ENCODE assay signal across 8 mouse cellular contexts in genomic region chr7:19815296-19816223, GRCm38 (mm10). TPM values are rescaled to one million over a fixed set of nuclear protein-coding genes. Genes with fewer than 3 reads are reported as not detected.
DNase-seq lines count a peak whose midpoint lies in the region; ATAC-seq lines count a peak whose summit lies in the region.

No protein-coding gene starts in this region.

- no peaks in the 10 kb centered on the region for H3K36me3 ChIP-seq in kidney, embryonic 16.5 days (ENCODE audit: insufficient read depth, low read length)
- H3K36me3 ChIP-seq in hindbrain, embryonic 14.5 days (replicated peaks; ENCODE audit: control insufficient read depth, insufficient read depth), result no peaks in the 10 kb centered on the region
- H3K36me3 ChIP-seq in midbrain, embryonic 14.5 days (ENCODE audit: control insufficient read depth, insufficient read depth, low read length), result no peaks in the 10 kb centered on the region

- 31% methylated on average over 17 of the region's 17 CpGs for WGBS in kidney, embryonic 16.5 days
- WGBS in hindbrain, embryonic 14.5 days, result 16% methylated on average over 17 of the region's 17 CpGs
- WGBS in midbrain, embryonic 14.5 days, result 21% methylated on average over 17 of the region's 17 CpGs

- peak overlapping the region; percentile 65 for H3K4me2 ChIP-seq in kidney, embryonic 16.5 days (replicated peaks; ENCODE audit: low read depth, low read length)
- peak overlapping the region; percentile 73 for H3K4me2 ChIP-seq in hindbrain, embryonic 14.5 days (replicated peaks)
- peak overlapping the region; percentile 54 for H3K4me2 ChIP-seq in midbrain, embryonic 14.5 days (ENCODE audit: low read length)

- DNase-seq in kidney, postnatal 4 days, result no peak
- no peak for DNase-seq in hindbrain, embryonic 14.5 days (ENCODE audit: low spot score)
- no peak for DNase-seq in midbrain, embryonic 14.5 days
- DNase-seq in embryo, embryonic 11 days, result no peak
- no peak for DNase-seq in embryo, embryonic 9.5 days (ENCODE audit: extremely low spot score)
- no peak for DNase-seq in spleen, adult 12 weeks (ENCODE audit: low spot score)

- peaks cover 20% of the 10 kb centered on the region for H3K27me3 ChIP-seq in kidney, embryonic 16.5 days (ENCODE audit: insufficient read depth, low read length)
- H3K27me3 ChIP-seq in hindbrain, embryonic 14.5 days (ENCODE audit: control insufficient read depth, insufficient read depth, low read length), result peaks cover 52% of the 10 kb centered on the region
- peaks cover 20% of the 10 kb centered on the region for H3K27me3 ChIP-seq in midbrain, embryonic 14.5 days (ENCODE audit: control insufficient read depth, insufficient read depth, low read length)

- peaks cover 32% of the 10 kb centered on the region for H3K4me1 ChIP-seq in kidney, embryonic 16.5 days (ENCODE audit: insufficient read depth, low read length)
- H3K4me1 ChIP-seq in hindbrain, embryonic 14.5 days (replicated peaks; ENCODE audit: control insufficient read depth, insufficient read depth, low read length), result peaks cover 11% of the 10 kb centered on the region
- H3K4me1 ChIP-seq in midbrain, embryonic 14.5 days (ENCODE audit: control insufficient read depth, insufficient read depth, low read length), result peaks cover 18% of the 10 kb centered on the region

- peak overlapping the region; percentile 52 for H3K4me3 ChIP-seq in kidney, embryonic 16.5 days (ENCODE audit: low read length)
- H3K4me3 ChIP-seq in hindbrain, embryonic 14.5 days (replicated peaks; ENCODE audit: low read length), result peak overlapping the region; percentile 36
- H3K4me3 ChIP-seq in midbrain, embryonic 14.5 days (replicated peaks; ENCODE audit: low read depth, low read length), result peak overlapping the region; percentile 34

- peaks cover 4% of the 10 kb centered on the region; the same call in 1 of the 2 replicates for H3K9me3 ChIP-seq in kidney, embryonic 16.5 days (ENCODE audit: low read length)
- H3K9me3 ChIP-seq in hindbrain, embryonic 14.5 days (ENCODE audit: control insufficient read depth, low read length), result 0 out of 2 replicates have a peak, but pooled peaks cover 3% of the 10 kb centered on the region
- no peaks in the 10 kb centered on the region for H3K9me3 ChIP-seq in midbrain, embryonic 14.5 days (ENCODE audit: control insufficient read depth, low read length)

- H3K27ac ChIP-seq in kidney, embryonic 16.5 days (ENCODE audit: low read length), result peak overlapping the region; percentile 49
- H3K27ac ChIP-seq in hindbrain, embryonic 14.5 days, result no peak overlapping the region
- no peak overlapping the region for H3K27ac ChIP-seq in midbrain, embryonic 14.5 days (replicated peaks; ENCODE audit: low read depth, low read length)

- ATAC-seq in kidney, embryonic 16.5 days (ENCODE audit: low FRiP score, low TSS enrichment), result peak; percentile 11
- peak; percentile 13 for ATAC-seq in activated CD4-positive, CD25-positive, alpha-beta regulatory T cell, adult 4 months
- ATAC-seq in hindbrain, embryonic 14.5 days (ENCODE audit: low FRiP score), result peak; percentile 35
- no peak for ATAC-seq in midbrain, embryonic 14.5 days (ENCODE audit: low FRiP score, low TSS enrichment)

- peak overlapping the region; percentile 59 for H3K9ac ChIP-seq in kidney, embryonic 16.5 days (replicated peaks; ENCODE audit: low read length)
- peak overlapping the region; percentile 57 for H3K9ac ChIP-seq in hindbrain, embryonic 14.5 days
- H3K9ac ChIP-seq in midbrain, embryonic 14.5 days (replicated peaks; ENCODE audit: low read length), result peak overlapping the region; percentile 58; the same call in 1 of the 2 replicates

RNA-seq across cellular contexts. Expression of gene Bcl3, which starts 7.0 kb away (rescaled TPM):
- polyA plus RNA-seq in kidney, embryonic 16.5 days (2015; fragmentation: Nextera tagmentation; extraction: Ambion mirVana), result 3.3 and 3.9 TPM in 2 replicates
- 10 to 100 TPM; 15.9 to 19.5 TPM for polyA plus RNA-seq in activated CD4-positive, CD25-positive, alpha-beta regulatory T cell, adult 4 months (2017; shearing (Covaris generic))
- 0.58 and 0.97 TPM in 2 replicates for polyA plus RNA-seq in hindbrain, embryonic 14.5 days (2014; fragmentation: Nextera tagmentation; extraction: Ambion mirVana)
- 0.77 and 1.2 TPM in 2 replicates for polyA plus RNA-seq in midbrain, embryonic 14.5 days (2014; fragmentation: Nextera tagmentation; extraction: Ambion mirVana)

RNA-seq across cellular contexts. Expression of gene Cblc, which starts 19.0 kb away (rescaled TPM):
- 9.4 and 12.2 TPM in 2 replicates for polyA plus RNA-seq in kidney, embryonic 16.5 days (2015; fragmentation: Nextera tagmentation; extraction: Ambion mirVana)
- not detected for polyA plus RNA-seq in activated CD4-positive, CD25-positive, alpha-beta regulatory T cell, adult 4 months (2017; shearing (Covaris generic))
- polyA plus RNA-seq in hindbrain, embryonic 14.5 days (2014; fragmentation: Nextera tagmentation; extraction: Ambion mirVana), result not detected in 2 replicates
- not detected in 2 replicates for polyA plus RNA-seq in midbrain, embryonic 14.5 days (2014; fragmentation: Nextera tagmentation; extraction: Ambion mirVana)

RNA-seq across cellular contexts. Expression of gene Gm19345, which starts 36.2 kb away (rescaled TPM):
- polyA plus RNA-seq in kidney, embryonic 16.5 days (2015; fragmentation: Nextera tagmentation; extraction: Ambion mirVana), result not detected in 2 replicates
- not detected for polyA plus RNA-seq in activated CD4-positive, CD25-positive, alpha-beta regulatory T cell, adult 4 months (2017; shearing (Covaris generic))
- 13.0 and 13.9 TPM in 2 replicates for polyA plus RNA-seq in hindbrain, embryonic 14.5 days (2014; fragmentation: Nextera tagmentation; extraction: Ambion mirVana)
- polyA plus RNA-seq in midbrain, embryonic 14.5 days (2014; fragmentation: Nextera tagmentation; extraction: Ambion mirVana), result 9.9 and 13.6 TPM in 2 replicates

RNA-seq across cellular contexts. Expression of gene Bcam, which starts 44.7 kb away (rescaled TPM):
- 280 and 309 TPM in 2 replicates for polyA plus RNA-seq in kidney, embryonic 16.5 days (2015; fragmentation: Nextera tagmentation; extraction: Ambion mirVana)
- 1 to 10 TPM; 1.4 to 1.6 TPM for polyA plus RNA-seq in activated CD4-positive, CD25-positive, alpha-beta regulatory T cell, adult 4 months (2017; shearing (Covaris generic))
- polyA plus RNA-seq in hindbrain, embryonic 14.5 days (2014; fragmentation: Nextera tagmentation; extraction: Ambion mirVana), result 17.5 and 18.8 TPM in 2 replicates
- 4.5 and 7.8 TPM in 2 replicates for polyA plus RNA-seq in midbrain, embryonic 14.5 days (2014; fragmentation: Nextera tagmentation; extraction: Ambion mirVana)

RNA-seq across cellular contexts. Expression of gene Ceacam16, which starts 45.5 kb away (rescaled TPM):
- 0.15 TPM in 1 of 2 replicates, not detected in the other for polyA plus RNA-seq in kidney, embryonic 16.5 days (2015; fragmentation: Nextera tagmentation; extraction: Ambion mirVana)
- under 1 TPM in 1 of 2 experiments, not detected in 1; 0.40 TPM for polyA plus RNA-seq in activated CD4-positive, CD25-positive, alpha-beta regulatory T cell, adult 4 months (2017; shearing (Covaris generic))
- 0.17 and 0.20 TPM in 2 replicates for polyA plus RNA-seq in hindbrain, embryonic 14.5 days (2014; fragmentation: Nextera tagmentation; extraction: Ambion mirVana)
- polyA plus RNA-seq in midbrain, embryonic 14.5 days (2014; fragmentation: Nextera tagmentation; extraction: Ambion mirVana), result 0.90 TPM in 1 of 2 replicates, not detected in the other
